Mouse (Mus musculus) megakaryocyte, adult 5-6 weeks (primary cell): ENCODE measurements around the gene Calhm6. TPM values are rescaled to one million over a fixed set of nuclear protein-coding genes. Genes with fewer than 3 reads are reported as not detected.
A peak's percentile ranks its signal among the peaks of the same experiment; 100 is the strongest.

Experiments used
- ATAC-seq: 2 replicates; pipeline ENCODE4 v1.8.0; 2016; ENCODE audit warnings: mild to moderate bottlenecking, inconsistent platforms; ENCODE audit not compliant: poor library complexity, severe bottlenecking
- total RNA-seq, 2 experiments: library from RNA; stranded (forward) in 1 of 2; stranded (reverse) in 1 of 2; fragments of 153-499, 151-499 nt in 1 of 2; fragments of 221-1000, 200-1000 nt in 1 of 2; gene quantifications; 2 replicates each; pipeline versions ENCODE4 v1.2.3 to v1.2.4; 2015 to 2017

Gene Calhm6
- total RNA-seq, 2 experiments from 2014 or later, result 4.7 to 9.1 TPM

DNA sequence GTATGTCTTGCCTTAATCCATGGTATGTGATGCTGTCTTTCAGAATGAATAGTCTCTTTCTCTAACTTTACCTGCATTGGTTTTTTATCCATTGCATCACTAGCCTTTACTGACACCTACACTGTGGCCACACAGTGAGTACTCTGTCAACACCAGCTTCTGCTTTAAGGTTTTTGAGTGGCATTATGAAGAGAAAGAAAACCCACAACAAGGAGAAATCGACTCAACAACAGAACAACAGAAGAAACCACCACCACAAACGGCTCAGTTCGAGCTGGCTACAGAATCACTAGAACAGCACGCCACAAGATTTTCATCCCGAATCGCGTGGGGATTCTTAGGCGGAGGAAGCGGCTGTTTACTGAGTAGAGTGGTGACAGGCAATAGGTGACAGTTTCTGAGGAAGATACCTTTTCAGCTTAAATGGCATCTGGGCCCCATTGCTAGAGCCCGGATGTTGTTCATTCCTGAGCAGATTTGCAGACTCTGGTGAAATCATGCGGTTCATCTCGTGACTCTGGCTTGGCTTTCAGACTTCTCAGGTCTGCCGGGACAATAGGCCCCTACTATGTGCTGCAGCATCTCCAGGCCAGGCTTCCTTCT lies 16.8 kb downstream of the Calhm6 start:
- peak; percentile 63 for ATAC-seq

DNA sequence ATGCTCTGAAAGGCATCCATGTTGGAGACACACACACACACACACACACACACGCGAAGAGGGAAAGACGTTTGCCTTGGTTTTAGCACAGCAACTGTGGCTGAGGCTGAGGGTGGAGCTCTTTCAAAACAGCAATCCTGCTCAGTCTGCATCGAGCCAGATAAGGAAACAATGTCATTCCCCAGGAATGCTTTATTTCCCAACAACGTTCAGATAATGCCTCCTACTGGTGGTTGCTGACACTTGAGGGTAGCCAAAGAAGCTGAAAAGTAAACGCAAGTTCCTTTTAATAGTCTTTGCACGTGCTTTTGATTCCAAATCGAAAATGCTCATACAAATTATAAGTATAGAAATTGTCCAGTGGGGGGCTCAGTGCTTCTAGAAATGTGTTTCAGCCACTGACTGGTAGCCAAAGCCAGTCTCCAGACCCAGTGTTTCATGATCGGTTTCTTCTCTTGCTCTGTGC lies 31.3 kb downstream of the Calhm6 start, which contains the start of gene Calhm5:
Gene Calhm5, minus strand, starts transcription at position 102 of the 466 bp plus-strand sequence.
- peak; percentile 69 for ATAC-seq

DNA sequence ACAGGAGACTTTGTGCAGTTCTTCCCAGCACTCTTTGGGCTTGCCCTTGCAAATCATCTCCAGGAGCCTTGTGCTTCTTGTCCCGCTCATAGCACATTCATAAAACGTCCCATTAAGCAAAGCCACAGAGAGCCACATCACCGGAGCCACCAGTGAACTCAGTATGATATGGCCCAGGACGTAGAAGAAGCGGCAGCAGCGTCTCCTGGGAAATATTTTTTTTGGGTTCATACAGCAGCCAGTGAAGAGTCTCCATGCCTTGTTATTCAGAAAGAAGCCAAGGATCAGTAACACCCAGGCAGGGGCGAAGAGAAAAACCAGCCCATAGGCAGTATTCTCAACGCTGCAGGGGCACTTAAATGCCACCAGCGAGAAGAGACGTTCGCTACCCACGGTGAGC lies 31.8 kb downstream of the Calhm6 start:
- ATAC-seq, result no peak

DNA sequence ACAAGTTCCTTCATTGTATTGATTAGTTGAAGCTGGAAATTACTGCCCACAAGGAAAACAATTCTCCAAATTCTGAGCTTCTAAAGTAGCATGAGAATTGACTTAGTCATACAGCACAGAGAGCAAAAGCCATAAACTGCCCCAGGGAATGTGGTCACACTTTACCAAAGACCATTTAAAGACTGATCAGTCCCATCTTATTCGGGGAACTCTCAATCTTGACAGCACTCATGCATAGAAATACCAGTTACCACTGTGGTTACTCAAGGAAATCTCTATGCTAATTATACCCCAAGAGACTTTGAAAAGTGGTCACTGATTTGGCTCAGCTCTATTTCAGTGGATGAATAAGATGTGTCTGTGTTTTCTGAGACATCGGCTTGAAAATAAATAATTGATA lies 32.6 kb downstream of the Calhm6 start:
- ATAC-seq, result no peak

DNA sequence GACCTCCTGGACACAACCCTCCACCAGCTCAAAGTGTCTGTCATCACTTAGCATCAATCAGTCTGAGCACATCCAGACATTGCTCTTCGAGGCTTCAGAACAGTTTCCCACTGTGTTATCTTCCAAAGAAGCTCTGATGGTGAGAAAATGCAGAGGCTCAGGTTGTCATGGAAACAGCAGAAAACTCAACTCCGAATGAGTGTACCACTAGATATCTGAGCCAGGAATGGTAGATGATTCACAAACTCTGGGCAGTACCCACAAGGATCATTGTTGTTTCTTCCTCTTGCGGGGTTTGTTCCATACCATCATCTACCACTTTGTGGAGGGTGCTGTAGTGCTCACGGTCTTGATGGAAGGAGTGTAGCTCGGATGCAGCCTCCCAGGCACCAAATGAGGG lies 35.9 kb downstream of the Calhm6 start:
- no peak for ATAC-seq

DNA sequence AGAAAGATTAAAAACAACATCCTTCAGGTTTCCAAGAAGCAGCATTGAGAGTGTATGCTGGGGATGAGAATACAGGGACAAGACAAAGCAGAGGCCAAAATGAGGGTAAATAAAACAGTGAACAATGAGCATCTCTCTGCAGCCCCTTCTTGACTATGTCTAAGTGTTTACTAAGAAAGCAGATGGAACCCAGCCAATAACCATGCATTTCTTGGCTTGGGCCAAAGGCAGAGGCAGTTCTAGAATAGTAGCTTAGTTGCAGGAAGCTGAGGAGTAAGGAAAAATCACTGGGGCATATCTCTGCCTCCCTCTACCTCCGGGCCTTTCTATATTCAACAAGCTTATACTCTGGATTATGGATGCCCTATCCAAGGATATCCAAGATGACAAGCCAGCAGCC lies 37.3 kb downstream of the Calhm6 start:
- ATAC-seq, result no peak

DNA sequence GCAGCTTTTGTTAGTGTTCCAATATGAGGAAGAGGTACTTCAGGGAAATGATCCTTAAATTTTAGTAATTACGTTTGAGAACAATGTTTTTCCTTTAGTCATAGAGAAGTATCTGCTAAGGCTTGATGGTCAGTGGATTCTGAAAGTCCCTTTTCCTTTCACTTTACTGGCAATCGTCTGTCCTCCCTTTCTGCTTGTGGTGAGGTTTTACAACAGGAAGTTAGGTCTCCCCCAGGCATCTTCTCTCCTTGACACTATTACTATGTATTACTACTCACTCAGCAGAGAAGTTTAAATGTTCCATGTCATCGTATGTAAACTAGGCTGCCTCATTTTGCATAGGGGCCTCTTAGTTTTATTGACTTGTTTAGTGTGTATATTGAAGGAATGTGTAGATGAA lies 38.3 kb downstream of the Calhm6 start:
- ATAC-seq, result no peak

DNA sequence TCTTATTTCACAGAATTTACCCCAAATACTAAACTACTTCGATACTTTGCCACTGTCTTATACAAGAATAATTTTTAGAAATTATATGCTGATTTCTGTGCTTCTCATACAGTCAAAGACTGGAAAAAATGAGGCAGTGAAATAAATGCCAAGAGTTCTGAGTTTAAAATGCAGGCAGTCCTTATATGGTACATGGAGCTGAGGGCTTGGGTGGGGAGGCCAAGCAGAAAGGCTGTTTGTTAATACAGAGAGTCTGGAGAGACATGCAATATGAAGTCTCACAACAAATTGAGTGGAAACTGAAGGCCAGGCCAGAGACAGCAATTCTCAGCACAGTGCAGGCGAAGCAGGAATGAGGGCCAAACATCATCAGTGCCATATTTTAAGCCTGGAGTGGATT lies 39.3 kb downstream of the Calhm6 start:
- no peak for ATAC-seq

DNA sequence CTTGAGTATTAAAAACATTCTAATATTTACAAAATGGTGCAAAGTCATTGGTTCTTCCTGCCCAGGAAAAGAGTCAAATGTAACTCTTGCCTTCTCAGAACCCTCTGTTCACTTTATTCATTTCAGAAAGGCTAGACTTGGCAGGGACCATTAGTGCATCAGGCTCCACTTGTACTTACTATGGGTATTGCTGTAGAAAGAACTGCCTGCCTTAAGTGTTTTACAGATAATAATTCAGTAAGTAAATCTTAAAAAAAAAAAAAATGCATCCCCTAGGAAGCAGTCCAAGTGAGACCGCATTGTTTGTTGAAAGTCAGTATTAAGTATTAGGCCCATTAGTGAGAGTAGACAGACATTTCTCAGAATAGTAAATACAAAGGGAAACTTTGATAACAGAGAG lies 41.3 kb downstream of the Calhm6 start:
- ATAC-seq, result no peak

Other genes with a start within 250 kb of the Calhm6 start
- gene Rsph4a, start 222.9 kb downstream of the Calhm6 start, total RNA-seq (2015), result not detected in 2 replicates
- gene Rsph4a, start 222.9 kb downstream of the Calhm6 start, total RNA-seq (2017), result not detected in 2 replicates
- gene Zup1, start 176.7 kb downstream of the Calhm6 start, total RNA-seq (2015), result 51.8 and 52.0 TPM in 2 replicates
- 54.8 and 77.0 TPM in 2 replicates for gene Zup1, start 176.7 kb downstream of the Calhm6 start, total RNA-seq (2017)
- 150 and 163 TPM in 2 replicates for gene Rwdd1, start 108.4 kb downstream of the Calhm6 start, total RNA-seq (2015)
- 174 and 188 TPM in 2 replicates for gene Rwdd1, start 108.4 kb downstream of the Calhm6 start, total RNA-seq (2017)
- gene Trappc3l, start 90.4 kb downstream of the Calhm6 start, total RNA-seq (2015), result not detected in 2 replicates
- gene Trappc3l, start 90.4 kb downstream of the Calhm6 start, total RNA-seq (2017), result not detected in 2 replicates
- gene Calhm4, start 83.7 kb downstream of the Calhm6 start, total RNA-seq (2015), result not detected in 2 replicates
- not detected in 2 replicates for gene Calhm4, start 83.7 kb downstream of the Calhm6 start, total RNA-seq (2017)
- not detected in 2 replicates for gene Calhm5, start 31.5 kb downstream of the Calhm6 start, total RNA-seq (2015)
- not detected in 2 replicates for gene Calhm5, start 31.5 kb downstream of the Calhm6 start, total RNA-seq (2017)
- 21.7 and 26.5 TPM in 2 replicates for gene Dse, start 79.7 kb upstream of the Calhm6 start, total RNA-seq (2015)
- 28.5 and 32.6 TPM in 2 replicates for gene Dse, start 79.7 kb upstream of the Calhm6 start, total RNA-seq (2017)
- gene Tspyl1, start 154.2 kb upstream of the Calhm6 start, total RNA-seq (2015), result 46.6 and 50.1 TPM in 2 replicates
- 52.3 and 60.5 TPM in 2 replicates for gene Tspyl1, start 154.2 kb upstream of the Calhm6 start, total RNA-seq (2017)
- gene Tspyl4, start 169.5 kb upstream of the Calhm6 start, total RNA-seq (2015), result 1.6 and 2.6 TPM in 2 replicates
- gene Tspyl4, start 169.5 kb upstream of the Calhm6 start, total RNA-seq (2017), result 1.4 and 2.6 TPM in 2 replicates